Mouse (Mus musculus) cerebellum, postnatal 10 days (tissue): ENCODE measurements around the gene Cntn1.

Experiments used
- DNase-seq, 2 experiments: peaks; one replicate each; pipeline ENCODE4 v3.0.0; 2021; ENCODE audit warnings: mixed read lengths in 2 of 2

Cntn1 gene

DNA sequence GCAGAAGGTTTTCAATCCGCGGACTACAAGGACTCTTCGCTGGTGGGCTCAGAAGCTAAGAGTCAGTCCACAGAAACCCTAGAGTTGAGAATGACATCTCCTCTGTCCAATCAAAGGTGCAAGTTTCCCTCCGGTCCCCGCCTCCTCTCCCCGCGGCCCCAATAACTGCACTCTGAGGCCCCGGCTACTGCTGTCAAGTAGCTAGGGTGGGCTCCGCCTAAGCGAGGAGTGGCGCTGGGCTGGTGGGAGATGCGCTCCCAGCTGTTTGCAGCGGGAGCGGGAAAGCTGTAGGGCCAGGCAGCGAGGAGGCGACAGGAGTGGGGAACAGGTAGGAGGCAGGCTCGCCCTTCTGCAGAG lies at the start of gene Cntn1:
TSS of gene Cntn1 (plus strand) at position 170 of the 357 bp plus-strand sequence.
- DNase-seq, result peak; percentile 94 to 95

DNA sequence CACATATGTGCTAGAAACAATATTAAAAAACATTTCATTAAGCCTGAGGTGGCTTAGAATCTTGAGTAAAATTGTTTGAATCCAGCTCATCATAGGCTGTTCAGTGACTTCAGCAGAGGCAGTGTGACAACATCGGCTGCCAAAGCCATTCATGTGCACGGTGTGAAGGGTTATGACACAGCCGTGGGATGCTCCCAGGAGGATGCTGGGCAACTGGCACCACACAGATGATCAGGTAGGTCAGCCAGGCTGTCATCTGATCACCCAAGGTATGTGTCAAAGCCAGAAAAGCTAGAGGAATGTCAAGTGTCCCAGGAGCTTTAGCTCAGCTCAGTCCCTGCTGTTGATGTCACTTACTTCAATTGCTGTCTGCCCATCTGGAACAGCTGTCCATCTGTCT lies 49.5 kb upstream of the Cntn1 start:
- DNase-seq, result peak; percentile 63 to 73

DNA sequence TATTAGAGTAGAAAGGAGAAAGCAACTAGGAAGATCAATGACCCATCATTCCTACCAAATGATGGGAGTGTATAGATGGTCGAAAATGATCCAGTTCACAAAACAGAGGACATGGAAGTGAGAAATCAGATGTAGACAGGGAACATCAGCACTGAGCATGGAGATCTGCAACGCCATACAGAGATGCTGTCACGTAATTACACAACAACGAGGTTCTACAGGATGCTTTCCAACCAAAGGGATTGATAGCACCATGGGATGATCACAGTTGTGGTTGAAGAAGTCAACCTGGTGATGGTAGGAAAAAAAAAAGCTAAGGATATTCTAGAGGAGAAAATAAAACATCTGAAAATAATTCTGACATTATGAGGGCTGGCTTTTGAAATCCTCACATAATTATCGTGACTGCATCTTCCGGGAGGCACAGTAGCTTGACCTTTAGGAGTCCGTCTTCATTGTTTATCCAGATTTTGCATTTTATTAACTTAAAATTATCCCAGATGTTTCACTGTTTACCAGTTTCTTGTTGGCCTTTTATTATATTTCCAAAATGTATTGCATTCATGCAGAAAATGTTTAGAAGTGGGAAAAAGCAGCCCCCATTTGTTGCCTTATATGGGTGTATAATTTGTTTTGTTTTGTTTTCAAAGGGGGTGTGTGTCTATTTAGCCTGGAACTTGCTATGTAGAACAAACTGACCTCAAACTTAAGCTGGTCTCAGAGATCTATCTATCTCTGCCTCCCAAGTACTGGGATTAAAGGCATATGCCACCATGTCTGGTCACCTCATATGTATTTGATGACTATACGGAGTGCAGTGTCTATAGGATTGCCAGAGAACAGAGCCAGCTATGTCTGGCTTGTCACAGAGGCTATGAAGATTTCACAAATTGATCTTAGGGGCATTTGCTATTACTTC lies 38.5 kb upstream of the Cntn1 start:
- no peak for DNase-seq

DNA sequence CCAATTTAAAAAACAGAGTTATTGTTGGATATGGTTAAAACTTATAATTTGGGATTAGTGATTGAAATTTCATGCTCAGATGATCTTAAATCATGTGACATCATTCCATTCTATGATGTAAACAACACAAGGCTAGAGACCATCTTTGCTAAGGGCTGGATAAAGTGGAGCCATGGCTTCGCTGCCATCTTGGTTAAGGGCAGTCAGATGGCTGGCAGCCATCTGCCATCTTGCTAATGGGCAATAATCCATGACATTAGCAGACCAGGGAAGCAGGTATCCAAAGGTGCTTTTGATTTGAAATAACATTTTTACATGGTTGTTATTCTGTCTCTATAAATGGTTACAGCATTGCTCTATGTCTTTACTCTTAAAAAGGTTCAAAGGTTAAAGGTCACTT lies 16.9 kb upstream of the Cntn1 start:
- peak; percentile 57 for DNase-seq

DNA sequence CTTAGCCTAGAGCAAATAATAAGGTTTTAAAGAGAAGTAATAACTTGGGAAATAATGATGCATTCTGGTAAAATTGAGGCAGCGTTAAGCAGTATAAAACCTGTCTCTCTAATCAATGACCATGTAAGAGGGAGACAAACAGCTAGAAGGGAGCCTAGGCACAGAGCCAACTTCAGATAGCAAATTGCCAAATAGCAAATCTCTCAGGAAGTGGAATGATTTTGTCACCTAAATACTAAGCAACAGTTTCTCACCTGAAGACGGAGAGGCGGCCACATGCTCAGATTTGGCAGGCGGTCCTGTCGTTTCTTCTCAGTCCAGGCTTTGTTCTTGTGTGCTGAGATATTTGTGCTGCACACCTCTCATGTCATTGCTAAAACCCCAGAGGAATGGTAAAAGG lies 8.4 kb upstream of the Cntn1 start:
- DNase-seq, result peak; percentile 59 to 60

DNA sequence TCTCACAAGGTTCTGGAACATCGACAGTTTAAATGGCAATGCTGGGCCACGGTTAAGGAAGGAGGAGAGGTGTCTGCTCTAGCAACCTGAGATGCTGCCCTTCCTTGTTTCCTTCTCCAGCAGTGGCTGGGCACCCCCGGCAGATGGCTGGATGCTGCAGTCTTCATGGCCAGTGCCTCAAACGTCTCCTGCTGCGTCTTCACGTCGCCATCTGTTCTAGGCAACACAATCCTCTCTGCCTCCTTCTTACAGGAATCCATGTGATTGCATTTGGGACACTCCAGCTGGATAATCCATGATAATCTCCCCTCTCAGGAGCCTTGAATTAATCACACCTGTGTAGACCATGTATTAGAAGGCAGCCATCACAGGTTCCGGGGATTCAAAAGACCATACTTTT lies 4.9 kb upstream of the Cntn1 start:
- peak; percentile 85 to 90 for DNase-seq

DNA sequence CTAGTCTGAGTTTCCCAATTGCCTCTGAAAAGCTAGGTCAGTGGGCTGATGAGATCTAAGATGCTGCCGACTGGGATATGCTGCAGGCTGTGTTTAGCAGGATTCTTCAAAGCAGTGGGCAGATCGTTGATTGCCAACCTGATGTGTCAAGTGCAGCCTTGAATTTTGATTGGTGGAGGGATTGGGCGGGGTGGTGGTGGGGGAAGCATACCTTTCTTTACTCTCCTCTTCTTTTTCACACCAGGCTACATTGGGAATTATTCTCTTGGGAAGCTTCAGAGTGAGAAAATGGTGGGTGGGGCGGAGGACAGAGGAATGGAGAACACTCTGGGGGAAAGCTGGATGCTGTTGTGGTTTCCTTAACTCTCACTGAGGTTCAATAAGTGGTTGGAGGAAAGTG lies 2.9 kb upstream of the Cntn1 start:
- DNase-seq, result no peak

DNA sequence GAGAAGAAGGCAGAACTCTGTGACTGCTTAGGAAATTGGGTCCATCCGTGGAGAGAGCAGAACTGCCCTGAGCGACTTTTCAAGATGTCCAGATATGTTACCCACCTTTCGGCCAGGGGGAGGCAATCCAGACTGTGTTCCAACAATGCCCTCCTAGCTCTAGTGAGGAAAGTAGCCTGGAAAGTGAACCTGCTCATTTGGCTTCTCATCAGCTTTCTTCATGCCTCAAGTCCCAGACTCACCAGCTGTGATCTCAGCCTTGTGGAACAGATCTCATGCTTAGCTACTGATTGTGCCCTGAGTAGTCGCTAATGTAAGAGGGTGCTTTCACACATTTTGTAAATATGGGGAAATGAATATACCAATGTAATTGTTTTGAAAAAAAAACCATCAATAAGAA lies 2.4 kb upstream of the Cntn1 start:
- peak; percentile 42 to 48 for DNase-seq

DNA sequence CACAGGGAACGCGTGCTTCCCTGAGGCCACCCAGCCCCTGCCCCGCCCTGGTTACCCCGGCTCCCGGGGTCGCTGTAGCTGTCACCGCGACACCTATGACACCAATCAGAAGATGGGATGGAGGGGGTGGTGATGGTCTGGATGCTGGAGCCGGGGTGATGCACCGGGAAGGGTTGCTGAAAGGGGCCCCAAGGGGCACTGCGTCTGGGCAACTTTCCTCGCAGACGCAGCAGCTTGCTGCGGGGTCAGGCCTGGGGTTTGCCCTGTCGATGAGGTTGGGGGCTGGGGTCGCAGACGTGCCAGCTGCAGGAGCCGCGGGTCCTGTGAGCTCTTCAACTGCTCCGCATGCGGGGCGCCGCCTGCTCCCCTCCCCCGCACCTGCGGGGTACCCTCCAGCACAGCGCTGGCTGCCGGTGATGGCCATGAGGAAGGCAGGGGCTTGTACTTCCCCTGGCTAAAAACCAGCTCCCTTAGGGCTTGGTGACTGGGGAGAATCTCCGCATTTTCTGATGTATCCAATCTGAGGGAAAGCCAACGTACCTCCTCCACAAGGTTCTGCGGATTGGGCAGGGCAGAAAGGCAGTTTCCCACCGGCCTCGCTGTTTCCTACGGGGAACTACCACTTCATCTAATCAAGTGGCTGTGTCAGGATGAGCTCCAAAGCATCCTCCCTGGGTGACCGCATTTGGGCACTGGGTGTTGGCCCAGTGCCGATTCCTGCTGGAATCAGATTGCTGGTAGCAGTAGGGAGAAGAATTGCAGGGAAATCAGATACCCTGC lies 578 bp downstream of the Cntn1 start:
- DNase-seq, result peak; percentile 89 to 92

DNA sequence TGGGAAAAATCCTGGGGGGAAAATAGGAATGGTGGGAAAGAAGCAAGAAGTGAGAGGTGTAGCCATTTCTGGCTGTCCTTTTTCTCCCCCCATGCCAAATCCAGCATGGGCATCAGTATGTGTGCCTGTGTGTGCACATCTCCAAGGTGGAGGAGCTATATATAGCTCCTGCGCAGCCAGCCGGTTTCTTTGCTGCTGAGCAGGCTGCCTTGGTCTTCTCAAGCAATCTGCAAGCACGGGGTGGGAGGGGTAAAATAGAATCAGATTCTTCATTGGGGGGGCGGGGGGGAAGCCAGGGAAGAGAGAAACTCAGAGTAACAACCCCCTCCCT lies 1.1 kb downstream of the Cntn1 start:
- no peak for DNase-seq

DNA sequence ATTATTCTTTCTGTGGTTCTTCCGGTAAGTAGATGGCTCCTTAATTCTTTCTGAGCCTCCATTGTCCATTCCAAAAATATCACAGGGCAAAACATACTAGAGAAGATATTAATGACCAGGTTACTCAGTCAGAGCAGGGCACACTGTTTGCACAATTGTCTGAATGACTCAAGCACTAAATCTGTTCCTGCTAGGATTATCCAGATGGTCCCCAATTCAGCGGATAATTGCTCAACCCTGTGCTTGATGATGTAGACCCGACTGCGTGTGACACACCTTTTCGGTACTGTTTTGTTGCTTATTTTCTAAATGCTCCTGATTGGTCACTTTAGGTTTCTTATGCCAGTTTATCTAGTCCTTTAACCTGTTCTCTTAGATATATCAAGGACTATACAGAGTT lies 6.6 kb downstream of the Cntn1 start:
- peak; percentile 28 to 50 for DNase-seq

DNA sequence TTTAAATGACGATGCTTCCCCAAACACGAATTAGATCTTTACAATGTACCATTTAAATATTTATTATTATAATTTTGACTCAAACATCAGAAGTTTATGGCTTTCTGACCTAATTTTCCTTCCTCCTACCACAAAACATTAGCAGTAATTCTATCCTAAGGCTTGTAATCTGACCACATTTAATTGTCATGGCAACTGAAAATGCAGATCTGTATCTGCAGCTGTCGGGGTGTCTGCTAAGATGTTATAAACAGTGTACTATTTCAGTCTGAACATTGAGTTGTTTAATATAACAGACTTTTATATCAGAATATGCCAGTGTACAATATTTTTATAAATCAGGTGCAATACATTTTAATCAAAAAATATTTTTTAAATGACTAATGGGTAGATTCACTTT lies 10.0 kb downstream of the Cntn1 start:
- DNase-seq, result no peak

DNA sequence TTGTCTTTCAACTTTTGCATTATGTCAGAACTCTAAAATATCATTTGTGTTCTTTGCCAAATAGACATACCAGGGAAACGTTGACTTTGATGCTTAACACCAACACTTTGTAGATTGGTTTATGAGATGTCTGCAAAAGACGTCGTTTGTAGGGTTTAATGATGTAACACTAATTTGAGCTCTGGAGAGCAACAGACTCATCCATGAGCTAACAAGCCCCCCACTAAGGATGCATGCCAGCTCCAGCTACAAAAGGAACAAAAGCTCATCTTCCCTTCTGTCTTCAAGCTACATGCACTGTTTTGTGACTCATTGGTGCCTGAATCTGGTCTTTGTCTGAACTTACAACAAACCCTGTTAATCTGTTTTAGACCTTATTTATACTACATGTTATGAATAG lies 28.5 kb downstream of the Cntn1 start:
- DNase-seq, result peak in 1 of 2 experiments; percentile 19

DNA sequence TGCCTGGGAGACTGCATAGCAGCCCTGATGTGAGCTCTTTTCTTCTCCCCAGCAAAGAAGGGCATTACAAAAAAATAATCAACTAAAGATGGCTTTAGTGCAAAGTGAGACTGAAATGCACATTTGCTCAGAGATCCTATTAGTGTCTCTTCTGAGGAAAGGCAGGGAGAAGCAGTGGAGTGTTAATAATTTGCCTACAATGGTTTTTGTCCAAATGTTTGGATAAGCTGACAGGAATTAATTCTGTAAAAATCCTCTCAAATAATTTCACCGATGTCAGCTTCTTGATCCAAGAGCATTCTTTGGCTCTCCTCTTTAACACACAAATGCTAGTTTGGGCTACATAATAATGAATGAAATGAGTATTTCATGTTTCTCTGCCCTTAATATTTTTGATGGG lies 34.9 kb downstream of the Cntn1 start:
- DNase-seq, result peak; percentile 11 to 50

DNA sequence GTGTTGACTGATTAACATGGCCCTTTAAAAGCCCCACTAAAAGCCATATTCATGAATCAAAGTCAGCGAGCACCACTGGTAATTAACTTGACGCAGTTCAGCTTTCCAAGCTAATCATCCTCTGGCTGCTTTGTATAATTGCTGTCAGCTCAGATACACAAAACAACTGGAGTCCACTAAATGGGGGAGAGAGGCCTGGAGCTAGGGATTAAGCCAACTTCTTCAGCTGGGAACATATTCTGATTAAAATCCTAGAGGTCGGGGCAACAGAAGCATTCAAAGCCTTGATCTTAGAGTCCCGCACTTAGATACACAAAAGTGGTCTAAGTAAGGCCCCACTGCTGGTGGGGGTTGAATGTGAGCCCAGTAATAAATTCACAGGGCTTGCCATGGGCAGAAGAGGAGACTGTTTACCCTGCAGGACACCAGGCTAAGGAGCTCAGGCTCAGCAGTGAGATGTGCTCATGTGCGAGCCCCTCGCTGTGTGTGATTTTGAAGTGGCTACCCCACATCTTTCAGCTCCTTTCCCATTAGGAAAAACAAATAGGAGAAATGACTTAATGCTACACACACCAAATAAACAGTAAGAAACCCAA lies 36.8 kb downstream of the Cntn1 start:
- peak; percentile 15 to 25 for DNase-seq

DNA sequence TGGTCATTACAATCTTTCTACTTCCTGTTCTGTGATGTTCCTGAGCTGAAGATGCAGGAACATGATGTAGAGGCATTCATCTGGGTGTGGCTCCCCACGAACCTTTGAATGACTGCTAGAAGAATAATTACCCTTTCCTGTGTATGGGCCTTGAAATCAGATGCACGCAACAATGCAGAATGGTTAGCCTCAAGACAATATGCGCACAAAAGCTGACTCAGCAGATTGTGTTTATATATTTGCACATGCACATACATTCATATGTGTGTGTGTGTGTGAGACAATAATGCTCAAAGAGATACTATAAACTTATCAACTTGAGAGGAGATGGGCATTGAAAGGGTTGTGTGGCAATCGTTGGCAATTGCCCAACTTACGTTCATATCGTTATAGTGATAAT lies 39.8 kb downstream of the Cntn1 start:
- DNase-seq, result no peak

DNA sequence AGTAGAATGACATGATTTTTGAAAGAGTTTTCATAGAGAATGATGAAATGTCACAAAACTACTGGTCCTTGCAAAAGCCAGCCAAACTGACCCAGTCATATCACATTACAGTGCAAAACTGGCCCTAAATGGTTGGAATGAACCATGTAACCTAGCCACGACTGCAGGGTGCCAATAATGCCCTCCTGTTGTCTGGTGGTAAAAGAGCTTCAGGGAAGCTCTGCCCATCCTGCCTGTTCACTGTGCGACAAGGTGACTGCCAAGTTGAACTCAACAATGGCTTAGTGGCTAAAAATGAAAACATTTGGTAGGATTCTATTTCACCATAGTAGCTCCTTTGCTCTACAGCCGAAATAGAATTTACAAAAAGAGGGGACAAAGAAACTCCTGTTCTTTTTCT lies 41.1 kb downstream of the Cntn1 start:
- DNase-seq, result peak; percentile 15 to 48

DNA sequence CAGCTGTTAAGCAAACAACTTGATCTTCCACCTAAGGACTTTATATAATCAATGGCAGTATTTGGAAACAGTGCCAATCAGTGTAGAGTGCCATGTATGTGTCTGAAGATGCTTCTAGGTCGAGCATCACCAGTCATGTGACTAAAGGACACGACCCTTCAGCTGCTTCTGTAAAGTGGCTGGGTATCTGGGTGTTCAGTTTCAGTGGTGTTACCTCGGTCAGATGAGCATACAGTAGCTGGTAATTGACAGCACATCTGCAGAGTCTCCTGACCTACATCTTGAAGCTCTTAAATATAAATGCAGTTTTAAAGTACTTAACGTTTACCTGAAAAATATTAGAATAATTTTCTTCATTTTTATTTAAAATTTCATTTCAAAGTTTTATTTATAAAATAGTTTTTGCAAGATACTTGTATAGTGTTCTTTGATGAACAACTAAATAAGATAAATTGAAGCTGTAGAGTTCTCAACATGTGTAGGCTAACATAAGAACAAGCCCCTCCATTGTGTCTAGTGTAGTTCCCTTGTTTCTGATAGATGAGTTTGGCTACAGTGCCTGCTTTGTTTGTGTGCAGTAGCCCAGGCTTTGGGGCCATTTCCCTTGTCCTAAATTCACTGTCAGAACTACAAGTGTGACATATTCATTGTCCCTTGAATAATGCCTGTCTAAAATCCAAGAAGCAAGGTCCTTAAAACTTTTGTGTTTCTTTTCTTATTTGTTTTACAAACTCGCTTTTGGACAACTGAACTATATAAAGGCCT lies 48.6 kb downstream of the Cntn1 start:
- no peak for DNase-seq

DNA sequence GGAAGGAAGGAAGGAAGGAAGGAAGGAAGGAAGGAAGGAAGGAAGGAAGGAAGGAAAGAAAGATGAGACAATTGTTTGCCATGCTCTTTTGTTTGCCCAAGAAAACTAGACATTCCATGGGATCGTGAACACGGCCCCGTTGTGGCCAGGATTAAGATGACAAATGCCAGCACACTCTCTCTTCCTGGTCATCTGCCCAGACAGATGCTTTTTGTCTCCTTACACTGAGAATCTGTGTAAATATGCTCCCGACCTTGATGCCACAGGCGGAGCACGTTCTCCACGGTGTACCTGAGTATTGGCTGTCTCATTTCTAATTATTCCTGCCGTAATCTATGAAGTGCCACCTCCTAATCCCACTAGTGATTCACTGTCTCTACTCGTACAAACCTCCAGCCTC lies 51.0 kb downstream of the Cntn1 start:
- no peak for DNase-seq

DNA sequence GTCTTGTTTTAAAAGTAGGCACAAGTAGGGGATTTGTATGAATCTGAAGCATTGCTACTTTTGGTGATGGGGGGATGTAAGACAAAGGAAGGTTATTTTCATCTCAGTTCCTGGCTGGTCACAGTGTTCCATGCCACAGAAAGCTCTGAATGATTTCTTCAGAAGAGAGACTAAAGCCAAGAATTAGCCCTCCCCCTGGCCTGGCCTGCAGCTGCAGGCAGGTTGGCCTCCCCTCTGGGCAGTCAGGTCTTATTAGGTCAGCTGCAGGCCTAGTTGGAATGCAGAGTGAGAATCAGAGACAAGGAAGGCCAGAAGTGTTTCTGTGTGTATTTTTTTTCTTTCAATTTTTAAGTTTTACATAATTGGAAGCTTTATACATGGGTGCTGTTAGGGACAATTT lies 61.5 kb downstream of the Cntn1 start:
- DNase-seq, result peak; percentile 25 to 52

DNA sequence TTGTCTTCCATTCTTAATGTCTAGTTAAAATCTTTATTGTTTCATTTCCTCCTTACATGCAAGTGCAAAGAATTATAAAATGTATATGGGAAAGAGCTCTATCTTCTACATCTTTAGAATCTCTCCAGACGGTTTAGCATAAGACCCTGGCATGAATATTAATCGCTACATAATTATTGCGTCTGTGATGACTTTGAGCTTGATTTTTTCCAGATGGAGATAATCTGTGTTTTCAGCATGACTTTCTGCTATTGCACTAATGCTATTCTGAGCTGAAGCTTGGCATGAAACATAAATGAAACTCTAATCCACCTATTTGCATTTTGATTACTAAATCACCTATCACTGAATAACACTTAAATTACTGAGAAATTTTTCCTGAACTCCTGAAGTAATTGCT lies 82.0 kb downstream of the Cntn1 start:
- DNase-seq, result no peak

DNA sequence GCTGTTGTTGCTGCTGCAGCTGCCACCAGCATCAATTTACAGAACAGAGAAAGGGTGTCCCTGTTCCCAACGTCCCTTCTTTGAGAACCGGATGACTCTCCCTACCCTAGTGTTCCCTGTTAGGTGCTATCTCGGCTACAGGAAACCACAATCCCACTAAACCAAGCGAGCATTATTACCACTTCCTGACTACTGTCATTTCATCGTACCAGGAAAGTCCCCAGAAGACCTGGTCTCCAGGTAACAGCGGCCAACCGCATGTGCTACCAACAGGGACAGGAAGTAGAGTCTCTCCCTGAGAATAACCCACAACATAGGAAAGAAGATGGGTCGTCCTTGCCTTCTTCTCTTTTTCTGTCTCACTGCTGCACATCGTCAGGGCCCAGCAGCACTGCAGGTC lies 83.3 kb downstream of the Cntn1 start:
- no peak for DNase-seq

DNA sequence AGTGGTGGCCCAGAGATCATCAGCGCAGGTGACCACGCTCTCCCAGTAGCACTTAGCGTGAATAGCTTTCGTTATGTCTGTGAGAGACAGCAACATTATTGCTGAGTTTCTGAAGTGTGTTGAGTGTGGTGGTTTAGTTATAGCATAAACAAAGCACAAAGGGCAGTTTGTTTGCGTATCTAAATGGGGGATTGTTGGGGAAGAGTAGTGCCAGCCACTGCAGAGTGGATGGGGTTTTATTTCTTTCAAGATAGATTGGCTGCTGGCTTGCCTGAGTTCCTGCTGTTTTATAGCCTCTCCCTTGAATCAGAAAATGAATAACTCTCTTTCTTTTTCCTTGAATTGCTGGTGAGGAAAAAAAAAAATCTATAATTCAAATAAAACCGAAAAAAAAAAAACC lies 86.1 kb downstream of the Cntn1 start:
- DNase-seq, result no peak
